Mouse (Mus musculus): ENCODE measurements around the gene Armc3.

The Armc3 gene

DNA sequence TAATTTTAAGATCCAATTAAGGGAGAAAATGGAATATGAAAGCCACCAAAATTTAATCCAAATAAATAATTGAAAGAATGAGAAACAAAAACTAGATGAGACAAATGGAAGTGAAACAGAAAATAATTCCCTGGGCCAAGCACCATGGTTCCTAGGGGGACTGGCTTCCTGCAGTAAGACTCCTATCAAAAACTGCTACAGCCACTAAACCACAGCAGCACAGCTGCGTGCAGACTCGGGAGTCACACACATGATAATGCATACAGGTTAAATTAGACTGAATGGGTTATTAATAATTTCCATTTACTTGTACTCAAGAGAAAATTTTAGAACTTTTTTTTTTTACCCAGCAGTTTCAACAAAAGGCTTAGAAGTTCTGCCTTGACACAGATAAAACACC lies 154.1 kb downstream of the Armc3 start:
- no peak for DNase-seq
